Mouse (Mus musculus) sigmoid colon, adult 10 weeks (tissue): ENCODE measurements around the gene Ctso. TPM values are rescaled to one million over a fixed set of nuclear protein-coding genes. Genes with fewer than 3 reads are reported as not detected.

Experiments used
- polyA plus RNA-seq: library from polyadenylated mRNA; stranded (reverse); fragments of 350-450 nt; fragmentation: Illumina TruSeq; extraction: RNeasy Lipid Tissue Mini Kit (QIAGEN cat#74804); gene quantifications from one replicate; pipeline ENCODE4 v1.2.3, GENCODE M21; 2014; ENCODE audit warnings: low read depth, low replicate concordance

Gene Ctso
- polyA plus RNA-seq, result 80.1 TPM

DNA sequence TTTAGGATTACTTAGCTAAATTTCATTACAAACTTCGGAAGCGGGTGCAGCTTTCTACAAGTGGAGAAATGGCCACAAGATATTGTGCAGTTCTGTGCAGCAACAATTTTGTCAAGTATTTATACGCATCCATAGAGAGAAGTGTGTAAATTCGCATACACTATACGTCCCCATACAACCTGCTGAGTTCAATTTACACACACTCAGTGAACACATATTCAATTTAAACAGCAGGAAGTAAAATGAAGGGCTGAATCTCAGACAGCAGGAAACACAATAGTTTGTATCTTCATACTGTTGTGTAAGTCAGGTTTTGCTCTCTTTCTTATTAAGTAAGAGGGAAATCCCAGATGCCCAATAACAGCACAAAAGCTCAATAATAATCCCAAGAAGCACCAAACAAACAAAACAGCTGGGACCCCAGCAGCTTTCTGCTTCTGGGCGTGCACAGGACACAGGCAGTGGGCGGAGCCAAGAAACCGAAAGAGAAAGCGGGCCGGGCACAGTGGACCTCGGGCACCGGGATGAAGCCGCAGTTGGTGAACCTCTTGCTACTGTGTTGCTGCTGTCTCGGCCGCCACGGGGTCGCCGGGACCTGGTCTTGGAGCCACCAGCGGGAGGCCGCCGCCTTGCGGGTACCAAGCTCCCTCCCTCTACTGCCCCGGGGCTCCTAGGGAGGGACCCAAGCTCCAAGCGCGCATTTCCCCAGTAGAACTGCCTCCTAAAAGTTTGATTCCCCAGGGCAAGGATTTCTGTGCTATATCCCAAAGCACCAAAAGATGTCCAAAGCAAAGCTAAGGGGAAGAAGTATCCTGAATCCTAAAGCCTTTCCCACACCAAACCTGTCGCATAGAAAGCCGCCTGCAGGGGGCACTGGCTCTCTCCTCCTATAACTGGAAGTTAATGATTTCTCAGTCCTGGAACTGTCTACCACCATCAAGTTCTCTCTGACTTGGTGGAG is at the start of gene Ctso:
Ctso (plus strand) TSS at position 461 of the 961 bp plus-strand sequence.

DNA sequence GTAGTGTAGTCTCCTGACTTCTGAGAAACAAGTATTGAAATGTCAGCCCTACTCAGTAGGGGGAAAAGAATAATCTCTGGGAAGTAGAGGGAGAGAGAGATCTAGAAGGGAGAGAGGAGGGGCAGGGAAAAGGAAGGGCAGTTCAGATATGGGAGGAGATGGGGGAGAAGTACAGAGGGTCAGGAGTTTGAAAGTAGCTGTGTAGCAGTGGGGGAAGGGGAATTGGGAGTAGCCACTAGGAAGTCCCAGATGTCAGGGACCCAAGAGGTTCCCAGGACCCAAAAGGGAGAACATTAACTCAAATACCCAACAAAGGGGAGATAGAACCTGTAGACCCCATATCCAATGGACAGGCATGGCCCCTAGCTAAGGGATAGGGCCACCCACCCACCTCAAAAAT is 43.7 kb downstream of the Ctso start, which contains the start of gene Tdo2:
Tdo2 (minus strand) TSS at position 101 of the 400 bp plus-strand sequence.

DNA sequence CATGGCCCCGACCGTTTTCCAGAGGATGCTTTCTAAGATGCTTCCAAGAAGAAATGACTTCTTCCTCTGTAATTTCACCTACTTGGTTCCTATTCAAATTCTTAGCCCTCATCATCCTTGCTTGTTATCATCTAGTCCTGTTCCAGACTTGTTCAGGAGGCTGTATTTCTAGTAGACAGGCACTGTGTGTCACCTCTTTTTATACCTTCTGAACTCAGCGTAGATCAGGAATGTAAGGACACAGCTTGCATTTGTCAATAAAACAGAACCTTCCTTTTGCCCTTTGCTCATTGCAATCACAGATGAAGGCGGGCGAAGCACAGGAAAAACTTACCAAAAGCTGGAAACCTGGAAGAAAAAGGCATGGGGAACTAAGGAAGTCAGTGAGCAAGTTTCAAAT is 49.6 kb downstream of the Ctso start, which contains the start of gene Asic5:
Asic5 (plus strand) TSS at position 301 of the 400 bp plus-strand sequence.

Other genes starting within 250 kb of the Ctso start
- 2.1 TPM for gene Tdo2, start 43.6 kb downstream of the Ctso start, polyA plus RNA-seq
- gene Asic5, start 49.7 kb downstream of the Ctso start, polyA plus RNA-seq, result 0.35 TPM
- 35.3 TPM for gene Gucy1b1, start 142.1 kb downstream of the Ctso start, polyA plus RNA-seq
- gene Gucy1a1, start 213.2 kb downstream of the Ctso start, polyA plus RNA-seq, result 57.7 TPM